Mouse (Mus musculus): ENCODE data around the gene Inka2. TPM values are rescaled to one million over a fixed set of nuclear protein-coding genes. Genes with fewer than 3 reads are reported as not detected.

Inka2 gene
- total RNA-seq, 1 experiment from 2014 or later = not detected

- ATAC-seq (replicated peaks; ENCODE audit: insufficient number of reproducible peaks, low FRiP score, low TSS enrichment, poor library complexity, severe bottlenecking) = no peak
These were observed 13.6 kb downstream of the Inka2 start for GRCm38 (mm10) chr3:105717856-105718555.

- ATAC-seq (replicated peaks; ENCODE audit: insufficient number of reproducible peaks, low FRiP score, low TSS enrichment, poor library complexity, severe bottlenecking) = no peak
These were observed 14.3 kb downstream of the Inka2 start for GRCm38 (mm10) chr3:105718746-105719145.

- no peak for ATAC-seq (replicated peaks; ENCODE audit: insufficient number of reproducible peaks, low FRiP score, low TSS enrichment, poor library complexity, severe bottlenecking)
These were observed 15.6 kb downstream of the Inka2 start for GRCm38 (mm10) chr3:105719979-105720378.

- ATAC-seq (replicated peaks; ENCODE audit: insufficient number of reproducible peaks, low FRiP score, low TSS enrichment, poor library complexity, severe bottlenecking) = no peak
These were observed 16.1 kb downstream of the Inka2 start for GRCm38 (mm10) chr3:105720514-105720913.

- ATAC-seq (replicated peaks; ENCODE audit: insufficient number of reproducible peaks, low FRiP score, low TSS enrichment, poor library complexity, severe bottlenecking) = peak; percentile 43
These were observed 17.3 kb downstream of the Inka2 start for GRCm38 (mm10) chr3:105721681-105722201.

GRCm38 (mm10) chr3:105722510-105722909, 18.1 kb downstream of the Inka2 start:
- no peak for ATAC-seq (replicated peaks; ENCODE audit: insufficient number of reproducible peaks, low FRiP score, low TSS enrichment, poor library complexity, severe bottlenecking)

- ATAC-seq (replicated peaks; ENCODE audit: insufficient number of reproducible peaks, low FRiP score, low TSS enrichment, poor library complexity, severe bottlenecking) = no peak
These were observed 21.6 kb downstream of the Inka2 start for GRCm38 (mm10) chr3:105726037-105726436.

- ATAC-seq (replicated peaks; ENCODE audit: insufficient number of reproducible peaks, low FRiP score, low TSS enrichment, poor library complexity, severe bottlenecking) = no peak
These were observed 28.0 kb downstream of the Inka2 start for GRCm38 (mm10) chr3:105732360-105732759.

- ATAC-seq (replicated peaks; ENCODE audit: insufficient number of reproducible peaks, low FRiP score, low TSS enrichment, poor library complexity, severe bottlenecking) = no peak
These were observed 29.1 kb downstream of the Inka2 start for GRCm38 (mm10) chr3:105733538-105733937.

- ATAC-seq (replicated peaks; ENCODE audit: insufficient number of reproducible peaks, low FRiP score, low TSS enrichment, poor library complexity, severe bottlenecking) = no peak
These were observed 30.9 kb downstream of the Inka2 start for GRCm38 (mm10) chr3:105735285-105735684.

- ATAC-seq (replicated peaks; ENCODE audit: insufficient number of reproducible peaks, low FRiP score, low TSS enrichment, poor library complexity, severe bottlenecking) = no peak
These were observed 31.7 kb downstream of the Inka2 start for GRCm38 (mm10) chr3:105736148-105736547.

- no peak for ATAC-seq (replicated peaks; ENCODE audit: insufficient number of reproducible peaks, low FRiP score, low TSS enrichment, poor library complexity, severe bottlenecking)
These were observed 32.7 kb downstream of the Inka2 start for GRCm38 (mm10) chr3:105737070-105737469.

- no peak for ATAC-seq (replicated peaks; ENCODE audit: insufficient number of reproducible peaks, low FRiP score, low TSS enrichment, poor library complexity, severe bottlenecking)
These were observed 33.3 kb downstream of the Inka2 start for GRCm38 (mm10) chr3:105737666-105738065.

GRCm38 (mm10) chr3:105746542-105746941, 42.1 kb downstream of the Inka2 start:
- ATAC-seq (replicated peaks; ENCODE audit: insufficient number of reproducible peaks, low FRiP score, low TSS enrichment, poor library complexity, severe bottlenecking) = no peak

GRCm38 (mm10) chr3:105750810-105751209, 46.4 kb downstream of the Inka2 start:
- ATAC-seq (replicated peaks; ENCODE audit: insufficient number of reproducible peaks, low FRiP score, low TSS enrichment, poor library complexity, severe bottlenecking) = no peak

GRCm38 (mm10) chr3:105754184-105754583, 49.8 kb downstream of the Inka2 start:
- no peak for ATAC-seq (replicated peaks; ENCODE audit: insufficient number of reproducible peaks, low FRiP score, low TSS enrichment, poor library complexity, severe bottlenecking)

- ATAC-seq (replicated peaks; ENCODE audit: insufficient number of reproducible peaks, low FRiP score, low TSS enrichment, poor library complexity, severe bottlenecking) = no peak
These were observed 50.7 kb downstream of the Inka2 start for GRCm38 (mm10) chr3:105755123-105755522.

GRCm38 (mm10) chr3:105756505-105756904, 52.1 kb downstream of the Inka2 start:
- no peak for ATAC-seq (replicated peaks; ENCODE audit: insufficient number of reproducible peaks, low FRiP score, low TSS enrichment, poor library complexity, severe bottlenecking)

- no peak for ATAC-seq (replicated peaks; ENCODE audit: insufficient number of reproducible peaks, low FRiP score, low TSS enrichment, poor library complexity, severe bottlenecking)
These were observed 53.1 kb downstream of the Inka2 start for GRCm38 (mm10) chr3:105757323-105758083.

GRCm38 (mm10) chr3:105758098-105758497, 53.7 kb downstream of the Inka2 start:
- no peak for ATAC-seq (replicated peaks; ENCODE audit: insufficient number of reproducible peaks, low FRiP score, low TSS enrichment, poor library complexity, severe bottlenecking)

Measured in monocyte, adult 5-6 weeks (primary cell).